9 mouse cellular contexts compared by ENCODE assay signal in genomic region chr3:137415451-137416086, GRCm38 (mm10).
DNase-seq lines count a peak whose midpoint lies in the region; ATAC-seq lines count a peak whose summit lies in the region.
"Had no signal": no experiment of that assay in that cellular context is flagged by ENCODE, and none has a peak within 500 bp of the region (broad histone marks: within the 10 kb centered on the region; RNA-seq: fewer than 3 reads in every experiment).

No protein-coding gene starts in this region.

- peak; percentile 55 to 83 for DNase-seq in cerebellum, postnatal 14 days
- DNase-seq in layer of hippocampus, adult 9-11 months: peak; percentile 90
- DNase-seq in right cerebral cortex, postnatal 14 days: peak; percentile 48
- no peak for DNase-seq in thymus, postnatal 0 days (ENCODE audit: low spot score)
- no peak for DNase-seq in gastrocnemius, adult 18-20 months (ENCODE audit: low spot score)

- WGBS in midbrain, embryonic 13.5 days: 66% methylated on average over 5 of the region's 5 CpGs
- 60% methylated on average over 5 of the region's 5 CpGs for WGBS in midbrain, embryonic 15.5 days
- 77% methylated on average over 5 of the region's 5 CpGs for WGBS in kidney, embryonic 14.5 days

- no peaks in the 10 kb centered on the region for H3K36me3 ChIP-seq in midbrain, embryonic 13.5 days
- no peaks in the 10 kb centered on the region for H3K36me3 ChIP-seq in midbrain, embryonic 15.5 days (replicated peaks)
- no peaks in the 10 kb centered on the region for H3K36me3 ChIP-seq in kidney, embryonic 14.5 days (ENCODE audit: control insufficient read depth, insufficient read depth, low read length)

- H3K4me2 ChIP-seq in midbrain, embryonic 13.5 days (replicated peaks): no peak overlapping the region
- no peak overlapping the region for H3K4me2 ChIP-seq in midbrain, embryonic 15.5 days
- no peak overlapping the region for H3K4me2 ChIP-seq in kidney, embryonic 14.5 days (replicated peaks; ENCODE audit: low read depth, low read length)

- H3K27me3 ChIP-seq in midbrain, embryonic 13.5 days: no peaks in the 10 kb centered on the region
- H3K27me3 ChIP-seq in midbrain, embryonic 15.5 days (replicated peaks): no peaks in the 10 kb centered on the region
- H3K27me3 ChIP-seq in kidney, embryonic 14.5 days (ENCODE audit: control insufficient read depth, insufficient read depth, low read length): no peaks in the 10 kb centered on the region

- H3K4me3 ChIP-seq in midbrain, embryonic 13.5 days (replicated peaks): no peak overlapping the region
- no peak overlapping the region for H3K4me3 ChIP-seq in midbrain, embryonic 15.5 days
- H3K4me3 ChIP-seq in kidney, embryonic 14.5 days (ENCODE audit: low read length): no peak overlapping the region

- H3K9ac ChIP-seq in midbrain, embryonic 13.5 days (replicated peaks): no peak overlapping the region
- no peak overlapping the region for H3K9ac ChIP-seq in midbrain, embryonic 15.5 days
- H3K9ac ChIP-seq in kidney, embryonic 14.5 days (ENCODE audit: low read depth, low read length): no peak overlapping the region
- H3K9ac ChIP-seq: liver, embryonic 14.5 days had no signal

- no peaks in the 10 kb centered on the region for H3K9me3 ChIP-seq in midbrain, embryonic 13.5 days
- no peaks in the 10 kb centered on the region for H3K9me3 ChIP-seq in midbrain, embryonic 15.5 days
- no peaks in the 10 kb centered on the region for H3K9me3 ChIP-seq in kidney, embryonic 14.5 days (ENCODE audit: control insufficient read depth, low read length)

- no peak overlapping the region for H3K27ac ChIP-seq in midbrain, embryonic 13.5 days
- H3K27ac ChIP-seq in midbrain, embryonic 15.5 days: no peak overlapping the region
- H3K27ac ChIP-seq in kidney, embryonic 14.5 days (ENCODE audit: low read depth, low read length): no peak overlapping the region
- H3K27ac ChIP-seq: liver, embryonic 14.5 days had no signal

- peak; percentile 34; the same call in 1 of the 2 replicates for ATAC-seq in midbrain, embryonic 13.5 days
- ATAC-seq in midbrain, embryonic 15.5 days (replicated peaks): no peak; the same call in 1 of the 2 replicates
- ATAC-seq in kidney, embryonic 14.5 days (ENCODE audit: low FRiP score, low TSS enrichment): no peak

- peaks cover 6% of the 10 kb centered on the region; the same call in 1 of the 2 replicates for H3K4me1 ChIP-seq in midbrain, embryonic 13.5 days (replicated peaks)
- H3K4me1 ChIP-seq in midbrain, embryonic 15.5 days: peaks cover 3% of the 10 kb centered on the region; the same call in 1 of the 2 replicates
- H3K4me1 ChIP-seq in kidney, embryonic 14.5 days (ENCODE audit: control insufficient read depth, insufficient read depth, low read length): no peaks in the 10 kb centered on the region

Comparison
In these comparisons a context has a peak if more than half of its experiments do, and no peak if none do; other contexts are left out.
1. DNase-seq: peak in cerebellum, postnatal 14 days (2 of 2), layer of hippocampus, adult 9-11 months (single experiment) and right cerebral cortex, postnatal 14 days (single experiment); none in thymus, postnatal 0 days (single experiment) and gastrocnemius, adult 18-20 months (single experiment).